Mouse (Mus musculus) left cerebral cortex, postnatal 25 days (tissue): ENCODE data around the gene Otud7b. TPM values are rescaled to one million over a fixed set of nuclear protein-coding genes. Genes with fewer than 3 reads are reported as not detected.
"Not testable (repeated sequence)": the region's sequence is repeated elsewhere in the genome, so short reads cannot be mapped to it uniquely, and the experiment has no call there.

ENCODE experiments used
- DNase-seq, 2 experiments: peaks; one replicate each; pipeline ENCODE4 v3.0.0; 2022; ENCODE audit warnings: low spot score in 2 of 2, mixed read lengths in 1 of 2
- intact Hi-C: fragments of 180-260 bp; cut with DNase I; formaldehyde crosslinking; loops from one replicate; pipeline ENCODE4 v1.15.1; 2025
- total RNA-seq, 2 experiments: library from RNA; stranded (reverse); gene quantifications; 2 replicates each; pipeline ENCODE4 v1.2.3; 2021

The Otud7b gene
- total RNA-seq, 2 experiments from 2014 or later: 24.6 to 27.7 TPM

DNA sequence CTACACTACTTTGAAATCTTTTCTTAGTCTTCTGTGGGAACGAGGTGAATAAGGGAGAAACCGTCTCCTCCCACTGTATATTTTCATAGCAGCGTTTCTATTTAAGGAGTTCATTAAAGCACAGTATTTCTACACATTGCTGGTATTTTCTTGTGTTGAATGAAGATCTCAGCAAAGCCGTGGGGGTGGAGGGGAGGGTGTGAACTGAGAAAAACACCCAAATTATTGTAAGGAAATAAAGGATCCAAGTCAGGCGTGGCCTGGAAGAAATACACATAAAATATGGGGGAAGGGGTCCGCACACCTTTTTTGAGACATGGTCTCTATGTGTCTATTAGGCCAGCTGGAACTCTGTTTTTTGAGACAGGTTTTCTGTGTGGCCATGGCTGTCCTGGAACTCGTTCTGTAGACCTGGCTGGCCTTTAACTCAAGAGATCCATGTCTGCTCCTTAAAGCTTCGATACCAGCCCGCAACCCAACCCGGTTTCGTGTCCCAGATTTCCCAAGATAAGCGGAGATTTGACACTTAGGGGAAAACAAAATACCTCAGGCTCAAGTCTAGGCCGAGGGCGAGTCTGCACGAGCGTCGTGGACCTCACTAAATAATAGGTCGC, 67.4 kb downstream of the Otud7b start:
- peak in 1 of 2 experiments; percentile 78 for DNase-seq
- intact Hi-C loops: loop anchor here (2.0 kb wide), 1 partner anchor 67 kb away; the partner anchor contains the start of gene Otud7b

DNA sequence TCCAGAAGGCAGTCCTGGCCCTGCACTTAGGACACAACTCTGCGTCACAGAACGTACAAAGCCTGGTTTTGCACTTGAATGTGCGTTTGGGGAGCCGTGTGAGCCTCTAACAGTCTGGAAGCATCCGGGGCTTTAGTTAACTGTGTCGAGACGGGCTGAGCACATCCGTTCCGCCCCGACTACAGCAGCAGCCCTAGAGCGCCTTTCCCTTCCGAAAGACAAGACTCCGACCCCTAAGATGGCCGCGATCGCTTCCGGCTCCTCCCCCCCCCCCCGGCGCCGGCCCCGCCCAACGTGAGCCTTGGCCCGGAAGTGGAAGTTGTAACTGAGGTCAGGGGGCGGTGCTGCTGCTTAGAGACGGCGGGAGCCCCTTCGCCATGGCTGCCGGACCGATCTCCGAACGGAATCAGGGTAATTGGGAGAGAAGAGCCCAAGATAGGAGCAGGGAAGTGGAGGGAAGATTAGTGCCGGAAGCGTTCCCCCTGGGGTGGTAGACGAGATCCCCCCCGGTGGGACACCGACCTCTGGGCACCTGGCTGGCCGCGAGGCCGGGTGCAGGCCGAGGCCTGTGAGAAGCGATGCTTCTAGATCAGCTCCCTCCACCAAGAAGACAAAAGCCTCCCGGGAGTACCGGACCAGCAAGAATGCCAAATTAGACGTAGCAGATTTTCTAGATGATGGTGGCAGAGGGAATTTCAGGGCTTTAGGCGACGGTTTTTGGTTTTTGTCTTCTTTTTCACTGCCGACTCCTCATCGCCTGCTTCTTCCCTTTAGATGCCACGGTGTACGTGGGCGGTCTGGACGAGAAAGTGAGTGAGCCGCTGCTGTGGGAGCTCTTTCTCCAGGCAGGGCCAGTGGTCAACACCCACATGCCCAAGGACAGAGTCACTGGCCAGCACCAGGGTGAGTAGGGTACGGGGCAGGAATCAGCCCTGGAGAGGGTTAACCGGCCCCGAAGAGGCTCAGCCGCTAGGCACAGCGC, 68.2 kb downstream of the Otud7b start, which contains the start of gene Sf3b4:
Gene Sf3b4 (plus strand): TSS at position 136 of the 982 bp plus-strand sequence.
- peak; percentile 87 to 91 for DNase-seq
- intact Hi-C loops: loop anchor here (2.0 kb wide), 1 partner anchor 68 kb away; the partner anchor contains the start of gene Otud7b

DNA sequence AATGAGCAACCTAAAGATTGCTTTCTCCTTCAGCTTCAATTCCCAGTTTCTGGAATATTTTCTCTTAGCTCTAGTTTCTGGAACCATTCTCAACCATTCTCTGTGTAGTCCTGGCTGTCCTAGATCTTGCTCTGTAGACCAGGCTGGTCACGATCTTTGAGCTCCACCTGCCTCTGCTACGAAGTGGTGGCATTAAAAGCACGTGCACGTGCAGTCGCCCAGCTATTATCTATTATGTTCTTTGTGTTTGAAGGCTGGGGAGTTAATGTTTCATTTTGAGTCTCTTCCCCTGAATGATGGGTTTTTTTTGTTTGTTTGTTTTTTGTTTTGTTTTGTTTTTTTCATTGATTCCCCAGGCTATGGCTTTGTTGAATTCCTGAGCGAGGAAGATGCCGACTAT, 68.9 kb downstream of the Otud7b start:
- no peak for DNase-seq
- intact Hi-C loops: loop anchor here (2.0 kb wide), 1 partner anchor 68 kb away; the partner anchor contains the start of gene Otud7b

DNA sequence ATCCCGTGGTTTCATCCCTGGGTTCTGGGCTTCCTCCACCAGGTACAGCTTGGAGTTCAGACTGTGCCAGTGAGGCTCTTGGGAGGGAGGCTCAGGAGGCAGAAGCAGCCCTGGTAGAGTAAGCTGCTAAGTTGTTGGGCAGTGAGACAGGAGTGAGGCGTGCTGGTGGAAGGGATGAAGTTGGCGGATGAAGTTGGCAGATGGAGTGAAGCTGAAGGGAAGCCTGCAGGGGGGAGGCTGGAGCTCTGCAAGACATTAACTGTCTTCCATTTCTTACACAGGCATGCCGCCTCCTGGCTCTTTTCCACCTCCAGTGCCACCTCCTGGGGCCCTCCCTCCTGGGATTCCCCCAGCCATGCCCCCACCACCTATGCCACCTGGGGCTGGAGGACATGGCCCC, 69.7 kb downstream of the Otud7b start:
- DNase-seq, intact Hi-C loops: not testable (repeated sequence)

DNA sequence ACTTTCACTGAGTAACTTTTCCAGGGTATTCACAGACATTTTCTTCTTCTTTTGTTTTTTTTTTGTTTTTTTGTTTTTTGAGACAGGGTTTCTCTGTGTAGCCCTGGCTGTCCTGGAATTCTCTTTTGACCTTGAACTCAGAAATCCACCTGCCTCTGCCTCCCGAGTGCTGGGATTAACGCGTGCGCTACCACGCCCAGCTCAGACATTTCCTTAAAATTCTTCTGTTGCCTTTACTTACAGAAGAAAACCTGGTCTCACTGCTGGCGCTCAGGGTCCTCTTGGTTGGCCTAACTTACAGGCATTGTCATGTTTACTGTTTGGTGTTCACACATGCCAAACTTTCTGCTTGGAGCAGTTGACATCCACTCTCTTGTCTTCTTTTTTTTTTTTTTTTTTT, 70.9 kb downstream of the Otud7b start:
- DNase-seq: no peak
- intact Hi-C loops: no loop called here

DNA sequence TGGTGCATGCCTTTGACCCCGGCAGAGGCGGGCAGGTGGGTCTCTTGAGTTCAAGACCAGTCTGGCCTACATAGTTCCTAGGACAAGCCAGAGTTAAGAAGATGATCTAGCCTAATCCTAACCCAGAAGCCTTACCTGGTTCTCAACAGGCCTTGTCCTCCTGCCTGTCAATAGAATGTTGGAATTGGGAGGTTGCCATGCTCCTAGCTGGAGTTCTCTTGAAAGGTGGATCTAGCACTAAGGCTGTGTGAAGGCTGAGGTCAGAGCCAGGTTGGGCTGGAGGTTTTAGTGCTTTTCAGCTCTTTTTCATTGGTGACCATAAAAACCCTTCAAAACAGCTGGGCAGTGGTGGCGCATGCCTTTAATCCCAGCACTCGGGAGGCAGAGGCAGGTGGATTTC, 74.1 kb downstream of the Otud7b start:
- intact Hi-C loops: no loop called here
- no peak for DNase-seq

DNA sequence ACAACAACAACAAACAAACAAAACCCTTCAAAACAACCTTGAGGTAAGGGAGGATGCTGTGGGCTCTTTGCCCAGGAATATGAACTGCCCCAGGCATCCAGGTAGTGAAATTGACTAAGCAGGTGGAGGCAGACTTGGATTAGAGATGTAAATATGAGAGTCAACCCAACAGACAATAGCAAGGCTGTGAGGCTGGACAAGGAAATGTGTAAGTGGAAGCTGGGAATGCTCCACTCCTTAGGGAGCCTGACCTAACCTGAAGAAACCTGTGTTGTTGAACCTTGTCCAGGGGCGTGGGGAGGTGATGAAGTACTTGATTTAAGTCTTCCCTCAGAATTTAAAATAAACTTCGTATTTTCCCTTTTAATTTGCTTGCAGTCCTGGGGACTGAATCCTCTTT, 74.6 kb downstream of the Otud7b start:
- intact Hi-C loops: no loop called here
- no peak for DNase-seq

DNA sequence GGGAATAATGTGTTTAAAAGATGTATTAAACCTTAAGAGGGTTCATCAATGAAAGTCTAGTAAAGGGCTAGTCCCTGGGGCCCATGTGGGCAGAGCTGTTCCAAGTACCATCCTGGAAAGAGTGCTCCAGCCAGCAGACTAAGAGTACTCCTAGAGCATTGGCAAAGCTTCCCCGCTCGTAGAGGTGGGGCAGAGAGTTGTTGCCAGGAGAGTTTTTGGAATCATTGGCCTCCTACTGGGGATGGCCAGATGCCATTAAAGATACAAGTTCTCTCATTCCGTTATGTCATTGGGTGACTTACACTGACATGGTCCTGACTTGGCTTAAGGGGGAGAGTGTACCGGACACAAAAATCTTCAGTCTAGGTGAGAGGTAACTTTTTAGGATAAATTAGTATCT, 75.2 kb downstream of the Otud7b start:
- intact Hi-C loops: no loop called here
- peak in 1 of 2 experiments; percentile 47 for DNase-seq

DNA sequence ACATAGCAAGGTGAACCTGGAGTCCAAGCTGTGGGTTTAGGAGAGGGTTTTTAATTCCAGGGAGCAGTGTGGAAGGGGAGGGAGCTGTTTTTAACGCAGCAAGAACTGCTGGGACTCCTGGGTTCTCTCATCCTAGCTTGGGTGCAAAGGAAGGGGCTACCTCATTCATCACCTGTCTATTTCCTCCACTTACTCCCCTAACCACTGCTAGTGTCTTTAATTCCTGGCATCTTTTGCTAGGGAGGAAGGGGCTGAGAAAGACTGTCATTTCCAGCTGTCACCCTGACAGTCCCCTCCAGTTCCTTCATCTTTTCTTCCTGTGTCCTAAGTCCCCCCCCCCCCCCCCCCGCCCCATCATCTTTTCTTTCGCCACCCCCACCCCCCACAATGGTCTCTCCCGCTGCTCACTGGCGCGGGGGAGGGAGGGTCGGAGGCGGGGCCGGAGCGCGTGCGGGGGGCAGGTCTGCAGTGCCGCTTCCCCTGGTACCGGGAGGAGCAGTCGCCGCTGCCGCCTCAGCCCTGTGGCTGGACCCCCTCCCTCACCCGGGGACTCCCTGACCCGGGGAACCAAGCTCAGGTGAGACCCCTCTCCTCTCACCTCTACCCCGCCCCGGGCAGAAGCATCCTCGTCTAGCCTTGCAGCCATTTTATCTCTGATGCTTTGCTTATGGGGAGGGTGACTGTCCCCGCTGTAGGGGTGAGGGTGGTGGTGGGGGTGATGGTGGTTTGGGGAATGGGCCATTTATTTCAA, 76.6 kb downstream of the Otud7b start, which contains the start of gene Sv2a:
Gene Sv2a (plus strand): TSS at position 425 of the 751 bp plus-strand sequence.
- intact Hi-C loops: no loop called here
- DNase-seq: peak; percentile 73 to 79

DNA sequence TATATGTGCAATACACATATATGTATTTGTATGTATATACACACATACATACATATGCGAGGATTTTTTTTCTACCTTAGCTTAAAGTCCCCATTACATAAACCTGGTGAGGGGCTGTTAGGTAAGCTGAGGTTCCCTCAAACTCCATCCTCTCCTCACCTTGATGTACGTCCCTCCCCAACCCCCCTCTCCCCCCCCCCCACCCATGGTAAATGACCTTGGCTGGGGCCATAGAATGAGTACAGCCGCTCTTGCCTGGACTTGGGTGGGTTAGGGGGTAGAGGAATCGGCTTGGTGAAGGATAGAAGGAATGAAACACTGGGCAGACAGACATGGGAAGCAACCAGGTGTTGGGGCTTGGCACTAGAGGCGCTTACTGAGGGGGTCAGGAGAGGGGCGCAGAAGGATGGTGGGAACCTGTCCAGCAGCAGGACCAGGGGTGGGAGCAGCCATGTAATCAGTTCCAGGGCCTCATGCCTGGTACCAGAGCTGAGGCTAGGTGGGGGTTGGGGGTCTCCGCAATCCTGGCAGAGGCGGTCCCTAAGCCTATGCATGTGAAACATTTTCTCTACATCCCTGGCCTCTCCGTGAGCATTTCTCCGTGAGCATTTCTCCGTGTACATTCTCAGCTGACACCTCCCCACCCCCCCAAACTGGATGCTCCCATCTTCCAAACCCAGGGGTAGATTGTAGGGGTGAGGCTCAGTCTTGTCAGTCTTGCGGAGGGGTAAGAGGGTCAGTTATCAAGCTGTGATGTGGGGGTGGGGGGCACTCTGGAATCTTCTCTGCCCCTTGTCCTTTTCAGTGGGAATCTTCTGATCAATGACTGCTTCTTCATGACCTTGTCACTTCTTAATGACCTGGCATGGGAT, 77.4 kb downstream of the Otud7b start:
- intact Hi-C loops: no loop called here
- peak in 1 of 2 experiments; percentile 69 for DNase-seq

DNA sequence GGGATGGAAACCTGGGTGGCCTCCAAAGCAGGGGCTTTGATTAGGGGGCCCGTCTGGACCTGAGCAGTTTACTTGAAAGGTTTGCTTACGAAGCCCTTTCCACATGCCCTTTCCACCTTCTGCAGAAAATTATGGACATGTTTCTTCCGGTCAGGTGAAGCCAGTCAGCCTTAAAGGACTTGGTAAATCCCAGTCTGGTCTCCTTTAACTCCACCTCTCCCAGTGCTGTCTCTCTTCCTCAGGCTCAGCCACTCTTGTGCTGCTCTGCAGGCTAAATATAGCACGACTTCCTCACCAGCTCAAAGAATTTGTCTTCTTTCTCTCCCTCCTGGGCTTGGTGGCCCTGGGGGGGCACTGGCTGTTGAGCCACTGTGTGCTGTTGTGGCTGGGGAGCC, 78.1 kb downstream of the Otud7b start:
- peak in 1 of 2 experiments; percentile 81 for DNase-seq
- intact Hi-C loops: no loop called here

DNA sequence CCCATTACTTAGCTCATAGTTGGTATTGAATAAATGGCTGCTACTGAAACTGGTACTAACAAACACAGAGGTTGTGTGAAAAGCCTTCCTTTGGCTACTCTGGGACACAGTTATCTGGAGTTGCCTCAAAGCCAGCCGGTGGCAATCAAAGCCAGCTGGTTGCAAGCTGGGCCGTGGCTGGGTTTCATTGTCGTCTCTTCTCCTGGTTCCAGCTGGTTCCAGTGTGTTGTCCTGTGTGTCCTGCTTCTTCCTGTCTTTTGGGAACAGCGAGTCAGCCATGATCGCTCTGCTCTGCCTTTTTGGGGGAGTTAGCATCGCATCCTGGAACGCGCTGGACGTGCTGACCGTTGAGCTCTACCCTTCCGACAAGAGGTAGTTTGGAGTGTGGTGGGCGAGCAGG, 88.7 kb downstream of the Otud7b start:
- intact Hi-C loops: no loop called here
- DNase-seq: no peak

DNA sequence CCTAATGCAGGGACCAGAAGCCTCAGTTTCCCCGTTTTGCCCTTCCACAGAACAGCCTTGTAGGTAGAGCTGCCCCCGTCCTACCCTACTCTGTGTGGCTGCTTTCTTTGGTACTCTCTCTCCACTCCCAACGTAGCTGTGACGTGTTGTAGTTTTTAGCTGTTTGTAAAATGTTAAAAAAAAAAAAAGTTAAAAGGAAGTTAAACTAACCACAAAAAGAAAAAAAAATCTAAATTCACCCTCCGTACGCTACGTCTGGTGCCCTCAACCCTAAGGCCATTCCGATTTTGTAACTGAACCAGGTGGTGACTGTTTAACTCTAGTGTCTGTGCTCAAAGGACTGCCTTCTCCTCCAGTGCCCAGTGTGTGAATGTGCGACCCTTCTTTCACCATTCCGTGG, 90.6 kb downstream of the Otud7b start:
- intact Hi-C loops: no loop called here
- no peak for DNase-seq

DNA sequence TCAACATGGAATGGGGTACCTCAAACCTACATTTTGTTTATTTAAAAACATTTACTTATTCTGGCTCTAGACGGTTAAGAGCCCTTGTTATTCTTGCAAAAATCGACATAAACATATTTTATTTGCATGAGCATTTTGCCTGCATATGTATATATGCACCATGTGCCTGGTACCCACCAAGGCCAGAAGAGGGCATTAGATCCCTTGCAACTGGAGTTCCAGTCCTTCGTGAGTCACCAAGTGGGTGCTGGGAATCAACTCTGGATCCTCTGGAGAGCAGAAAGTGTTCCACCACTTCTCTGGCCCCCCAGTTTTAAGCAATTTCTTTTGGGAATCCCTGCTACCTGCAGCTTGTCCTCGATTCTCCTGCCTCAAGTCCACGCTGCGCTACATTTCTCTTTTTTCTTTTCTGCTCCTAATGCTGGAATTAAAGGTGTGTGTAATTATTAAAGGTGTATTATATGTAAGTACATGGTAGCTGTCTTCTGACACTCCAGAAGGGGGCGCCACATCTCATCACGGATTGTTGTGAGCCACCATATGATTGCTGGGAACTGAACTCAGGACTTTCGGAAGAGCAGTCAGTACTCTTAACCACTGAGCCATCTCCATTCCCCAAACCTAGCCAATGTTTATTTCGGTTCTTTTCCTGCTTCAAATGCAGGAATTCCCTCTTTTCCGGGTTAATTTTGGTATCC, 91.4 kb downstream of the Otud7b start:
- no peak for DNase-seq
- intact Hi-C loops: no loop called here

DNA sequence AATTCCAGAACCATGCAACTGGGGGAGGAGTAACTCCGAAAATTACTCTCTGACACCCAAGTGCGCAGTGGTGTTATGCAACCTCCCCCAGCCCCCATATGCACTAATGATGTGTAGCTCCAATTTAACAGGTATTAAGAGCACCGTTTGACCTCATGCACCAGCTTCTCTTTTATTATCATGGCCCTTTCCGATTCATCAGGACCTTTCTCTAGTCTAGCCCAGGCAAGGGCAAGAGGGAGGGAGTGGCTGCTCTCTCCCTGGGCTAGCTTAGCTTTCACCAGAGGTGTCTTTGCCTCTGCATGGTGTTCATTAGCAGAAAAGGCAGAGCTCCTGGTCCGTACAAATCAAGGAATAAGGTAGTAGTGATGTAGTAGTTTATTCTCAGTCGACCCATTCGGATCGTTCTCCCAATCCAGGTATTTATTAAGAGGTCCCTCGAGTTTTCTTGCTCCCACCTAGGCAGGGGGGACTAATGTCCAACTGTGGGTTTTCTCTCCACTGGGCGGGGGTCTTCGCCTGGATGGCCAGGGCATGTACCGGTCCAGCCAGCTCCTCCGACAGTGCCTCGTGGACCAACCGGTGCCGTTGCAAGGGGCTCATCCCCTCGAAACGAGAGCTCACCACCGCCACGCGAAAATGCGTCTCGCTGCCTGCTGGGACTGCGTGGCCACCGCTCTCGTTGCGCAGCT, 92.3 kb downstream of the Otud7b start:
- intact Hi-C loops: no loop called here
- peak in 1 of 2 experiments; percentile 38 for DNase-seq

DNA sequence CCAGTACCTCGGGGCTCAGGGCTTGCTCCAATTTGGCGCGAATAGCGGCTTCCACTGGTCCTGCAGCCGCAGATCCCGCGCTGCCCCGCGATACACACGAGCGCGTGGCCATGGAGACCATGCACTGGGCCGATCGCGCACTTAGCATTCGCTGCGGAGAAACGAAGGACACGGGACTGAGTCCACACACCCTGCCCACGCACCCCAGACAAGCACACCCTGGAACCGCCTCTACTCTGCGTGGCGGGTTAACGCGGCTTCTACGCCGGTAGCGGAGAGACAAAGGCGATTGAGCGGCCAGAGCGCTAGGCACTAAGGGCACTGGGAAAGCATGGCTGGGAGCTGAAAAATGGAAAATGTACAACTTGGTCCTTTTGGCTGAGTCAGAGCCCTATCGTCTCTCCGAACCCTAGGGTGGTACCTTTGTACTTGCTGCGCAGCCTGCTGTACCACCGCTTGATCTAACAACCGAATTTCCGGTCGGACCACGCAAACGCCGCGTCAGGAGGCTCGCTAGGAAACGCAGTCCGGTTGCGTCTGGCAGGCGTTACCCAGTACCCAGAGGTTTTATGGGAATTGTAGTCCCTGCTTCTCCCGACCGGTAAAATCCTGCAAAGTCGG, 92.9 kb downstream of the Otud7b start:
- DNase-seq: peak; percentile 92 to 98
- intact Hi-C loops: no loop called here

DNA sequence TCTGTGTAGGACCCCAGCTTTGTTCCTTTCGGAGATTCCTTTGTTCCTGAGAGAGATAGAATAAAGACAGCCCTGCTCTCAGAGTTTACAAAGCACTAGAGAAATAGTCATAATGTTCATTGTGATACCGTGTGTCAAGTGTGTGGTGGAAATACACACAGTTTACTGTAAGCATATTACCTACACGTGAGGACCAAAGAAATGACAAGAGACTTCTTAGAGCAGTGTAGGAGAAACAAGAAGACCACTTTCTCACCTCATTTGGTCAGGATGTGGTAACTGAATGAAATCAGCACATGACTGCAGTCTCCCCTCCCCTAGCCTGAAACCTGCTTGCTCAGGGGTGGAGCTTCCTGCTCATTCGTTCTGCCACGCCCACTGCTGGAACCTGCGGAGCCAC, 93.9 kb downstream of the Otud7b start:
- intact Hi-C loops: no loop called here
- no peak for DNase-seq
